Mouse (Mus musculus): ENCODE data around the gene Tex46.

Gene Tex46

GRCm38 (mm10) chr4:136635995-136636394 lies 25.8 kb downstream of the Tex46 start:
- no peak for DNase-seq

- no peak for DNase-seq
Observed at GRCm38 (mm10) chr4:136636511-136636910, 26.3 kb downstream of the Tex46 start.

DNA sequence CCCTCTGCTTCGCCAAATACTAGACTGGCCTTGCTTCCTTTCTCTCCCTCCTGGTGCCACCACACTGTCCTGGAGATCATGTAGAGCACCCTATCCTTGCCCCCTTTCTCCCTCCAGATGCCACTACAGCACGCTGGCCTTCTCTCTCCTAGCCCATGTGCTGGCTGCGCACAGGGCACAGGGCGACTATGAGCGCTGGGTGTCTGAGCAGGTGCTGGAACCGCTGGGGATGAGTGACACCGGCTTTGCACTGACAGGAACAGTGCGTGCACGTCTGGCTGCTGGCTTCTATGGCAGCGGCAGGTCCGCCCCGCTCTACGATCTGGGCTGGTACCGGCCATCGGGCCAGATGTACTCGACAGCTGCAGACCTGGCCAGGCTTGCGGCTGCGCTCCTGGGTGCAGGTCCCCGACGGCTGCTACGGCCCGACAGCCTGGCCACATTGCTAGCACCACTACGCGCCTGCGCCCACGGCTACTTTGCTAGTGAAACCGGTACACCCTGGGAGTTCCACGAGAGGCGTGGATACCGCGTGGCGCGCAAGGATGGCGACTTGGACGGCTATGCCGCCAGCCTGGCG lies 26.8 kb downstream of the Tex46 start:
- no peak for DNase-seq

GRCm38 (mm10) chr4:136637563-136638229 lies 27.5 kb downstream of the Tex46 start:
- DNase-seq = peak in 1 of 2 experiments; percentile 49

DNA sequence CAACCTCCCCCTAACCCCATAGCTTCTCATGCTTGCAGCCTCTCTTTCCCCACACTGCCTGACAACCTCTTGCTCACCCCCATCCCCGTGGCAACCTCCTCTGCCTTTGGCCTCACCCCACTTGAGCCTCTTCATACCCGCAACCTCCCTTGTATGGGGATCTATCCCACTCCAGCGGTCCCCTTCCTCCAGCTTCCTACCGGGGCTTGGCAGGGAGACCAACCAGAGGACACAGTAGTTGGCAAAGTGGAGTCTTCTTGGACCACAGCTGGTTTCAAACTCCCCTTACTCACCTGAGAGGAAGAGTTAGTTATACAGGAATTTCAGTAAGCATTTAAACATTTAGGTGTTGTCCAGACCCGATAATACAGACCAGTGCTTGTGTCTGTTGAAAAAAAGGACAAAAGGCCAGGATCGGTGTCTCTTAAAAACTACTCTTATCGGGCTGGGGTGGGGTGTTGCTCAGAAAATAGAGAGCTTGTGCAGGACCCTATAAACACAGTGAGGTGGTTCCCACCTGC lies 28.1 kb downstream of the Tex46 start:
- DNase-seq = no peak

- DNase-seq = no peak
Observed at GRCm38 (mm10) chr4:136638890-136639289, 28.7 kb downstream of the Tex46 start.

DNA sequence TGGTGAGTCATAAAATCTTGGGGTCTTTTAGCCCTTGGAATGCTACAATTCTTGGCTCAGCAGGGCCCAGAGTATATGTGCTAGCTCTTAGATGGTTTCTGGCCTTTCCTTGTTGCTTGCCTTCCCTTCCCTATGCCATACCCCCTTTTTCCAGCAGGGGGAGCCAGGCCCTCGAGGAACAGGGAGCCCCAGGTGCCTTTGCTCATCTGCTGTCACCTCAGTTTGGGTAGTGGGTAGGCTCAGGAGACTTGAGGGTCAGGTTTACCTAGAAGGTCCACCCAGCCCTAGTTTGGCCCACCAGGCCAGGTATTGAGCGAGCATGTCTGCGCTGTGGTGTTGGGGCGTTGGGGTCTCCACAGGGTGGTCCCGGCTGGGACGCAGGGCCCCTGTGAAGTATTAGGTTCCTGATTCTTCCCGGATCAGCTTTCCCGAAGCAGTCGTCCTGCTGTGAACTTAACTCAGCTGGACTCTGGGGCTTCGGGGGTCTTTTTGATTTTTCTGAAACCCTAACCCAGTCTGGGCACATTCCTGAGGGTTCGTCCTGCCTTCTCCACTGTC lies 38.8 kb downstream of the Tex46 start:
- DNase-seq = peak; percentile 59 to 82

DNA sequence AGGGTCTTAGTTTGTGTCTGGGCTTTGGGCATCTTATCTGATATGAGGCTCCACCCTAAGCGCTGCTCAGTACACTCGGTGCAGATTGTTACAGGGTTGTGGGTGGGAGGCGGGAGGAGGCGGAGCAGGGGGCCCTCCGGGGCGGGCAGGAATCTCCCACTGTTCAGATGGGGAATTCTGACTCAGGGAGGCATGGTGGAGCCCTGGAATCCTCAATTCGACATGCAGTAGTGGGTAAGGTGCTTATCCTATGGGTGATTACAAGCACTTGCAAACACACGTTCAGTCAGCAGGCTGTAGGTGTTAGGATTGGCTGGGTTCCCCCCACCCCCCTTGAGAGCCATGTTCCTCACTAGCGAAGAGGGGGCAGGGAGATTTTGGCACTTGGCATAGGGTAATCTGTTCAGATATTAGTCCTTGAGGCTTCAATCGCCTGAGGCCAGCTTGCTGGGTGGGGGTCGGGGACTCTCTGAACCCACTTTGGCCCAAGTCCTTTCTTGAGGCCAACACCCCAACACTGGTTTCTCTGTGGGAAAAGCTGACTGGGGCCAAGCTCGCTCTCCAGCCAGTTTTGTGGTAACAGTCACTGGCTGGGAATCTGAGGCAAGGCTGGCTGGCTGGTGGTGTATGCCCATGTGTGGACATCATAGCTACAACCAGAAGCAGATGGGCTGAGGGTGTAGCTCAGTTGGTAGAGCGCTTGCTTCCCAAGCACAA lies 39.4 kb downstream of the Tex46 start:
- DNase-seq = no peak

DNA sequence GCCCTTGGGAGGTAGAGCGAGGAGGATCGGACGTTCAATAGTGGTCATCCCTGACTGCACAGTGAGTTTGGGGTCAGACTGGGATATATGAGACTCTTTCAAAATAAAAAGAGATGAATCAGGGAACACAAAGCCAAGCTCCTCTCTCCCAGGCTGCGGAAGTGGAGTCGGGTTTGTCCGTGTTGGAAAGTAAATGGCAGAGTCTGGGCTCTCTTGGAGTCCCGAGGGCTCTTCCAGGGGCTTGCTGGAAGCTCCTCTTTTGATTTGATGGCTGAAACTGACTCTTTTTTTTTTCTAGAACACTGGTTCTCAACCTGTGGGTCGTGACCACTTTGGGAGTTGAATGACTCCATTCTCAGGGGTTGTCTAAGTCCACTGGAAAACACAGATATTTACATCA lies 40.0 kb downstream of the Tex46 start:
- no peak for DNase-seq

- peak in 1 of 2 experiments; percentile 35 for DNase-seq
Observed at GRCm38 (mm10) chr4:136651357-136651811, 41.1 kb downstream of the Tex46 start.

GRCm38 (mm10) chr4:136651882-136652527 lies 41.8 kb downstream of the Tex46 start:
- DNase-seq = no peak

- DNase-seq = no peak
Observed at GRCm38 (mm10) chr4:136652528-136652910, 42.3 kb downstream of the Tex46 start.

- no peak for DNase-seq
Observed at GRCm38 (mm10) chr4:136653019-136653418, 42.8 kb downstream of the Tex46 start.

GRCm38 (mm10) chr4:136653692-136654234 lies 43.5 kb downstream of the Tex46 start:
- no peak for DNase-seq

- no peak for DNase-seq
Observed at GRCm38 (mm10) chr4:136657914-136658313, 47.7 kb downstream of the Tex46 start.
